Mouse (Mus musculus) thymus, adult 2 months (tissue): Measurements from ENCODE around the gene Ntrk3.

Experiments
- CTCF ChIP-seq: fragments of 200-500 bp; IDR thresholded peaks from 2 replicates; pipeline ENCODE4 v1.5.1; 2012; ENCODE audit warnings: mild to moderate bottlenecking, control low read depth, low read length, moderate library complexity, borderline replicate concordance; ENCODE audit not compliant: control insufficient read depth, poor library complexity, insufficient read depth; ENCODE audit errors: extremely low read depth
- POLR2A ChIP-seq: fragments of 200-500 bp; IDR thresholded peaks from 2 replicates; pipeline ENCODE4 v1.6.1; 2012; ENCODE audit warnings: mild to moderate bottlenecking, low read length, control low read depth, moderate library complexity; ENCODE audit not compliant: control insufficient read depth, poor library complexity, insufficient read depth; ENCODE audit errors: extremely low read depth

- TF ChIP-seq CTCF (no peak), POLR2A (no peak)
These were observed 447.6 kb downstream of the Ntrk3 start for GRCm38 (mm10) chr7:78290186-78290585.
